Mouse (Mus musculus): ENCODE data around the gene Znhit1. TPM values are rescaled to one million over a fixed set of nuclear protein-coding genes. Genes with fewer than 3 reads are reported as not detected.

Znhit1 gene
- polyA plus RNA-seq, 1 experiment from 2014 or later: 83.5 TPM

DNA sequence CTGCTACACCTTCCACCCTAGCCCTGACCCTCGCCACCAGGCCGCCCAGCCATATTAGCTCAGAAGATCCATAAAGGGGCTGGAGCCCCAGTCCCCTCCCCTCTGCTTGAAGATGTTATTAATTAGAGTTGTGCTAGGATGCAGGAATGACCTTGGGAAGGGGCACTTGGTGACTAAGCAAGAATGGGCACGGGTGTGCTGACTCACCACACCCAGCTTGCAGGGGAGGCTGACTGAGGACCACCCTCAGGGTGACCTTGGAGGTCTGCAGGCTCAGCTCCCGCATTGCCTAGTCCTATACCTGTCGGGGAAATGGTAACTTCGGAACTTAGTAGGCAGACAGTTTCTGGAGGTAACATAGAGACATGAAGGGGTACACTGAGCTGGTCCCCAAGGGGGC is 53.9 kb downstream of the Znhit1 start:
- no peak overlapping the region for H3K4me3 ChIP-seq (ENCODE audit: control insufficient read depth in 1 of 2, insufficient read depth in 1 of 2, low read depth in 1 of 2, low read length in 2 of 2)
- H3K27ac ChIP-seq (replicated peaks in 1 of 2; ENCODE audit: control insufficient read depth in 1 of 2, insufficient read depth in 1 of 2, low read depth in 2 of 2, low read length in 2 of 2): no peak overlapping the region
- no peaks in the 10 kb centered on the region for H3K9me3 ChIP-seq (ENCODE audit: control insufficient read depth, low read length)
- H3K36me3 ChIP-seq (ENCODE audit: control insufficient read depth, insufficient read depth, low read length): no peaks in the 10 kb centered on the region
- no peaks in the 10 kb centered on the region for H3K27me3 ChIP-seq (ENCODE audit: control insufficient read depth, insufficient read depth, low read length)
- WGBS: 82% methylated on average over 6 of the region's 6 CpGs
- ATAC-seq (ENCODE audit: insufficient number of reproducible peaks, insufficient read depth, low FRiP score, low read depth): no peak
- no peak overlapping the region for H3K9ac ChIP-seq (ENCODE audit: low read length)
- no peak overlapping the region for H3K4me2 ChIP-seq (ENCODE audit: low read length)
- no peaks in the 10 kb centered on the region; a peak in 1 of 4 replicates for H3K4me1 ChIP-seq (ENCODE audit: control insufficient read depth in 2 of 2, insufficient read depth in 2 of 2, low read length in 2 of 2)

DNA sequence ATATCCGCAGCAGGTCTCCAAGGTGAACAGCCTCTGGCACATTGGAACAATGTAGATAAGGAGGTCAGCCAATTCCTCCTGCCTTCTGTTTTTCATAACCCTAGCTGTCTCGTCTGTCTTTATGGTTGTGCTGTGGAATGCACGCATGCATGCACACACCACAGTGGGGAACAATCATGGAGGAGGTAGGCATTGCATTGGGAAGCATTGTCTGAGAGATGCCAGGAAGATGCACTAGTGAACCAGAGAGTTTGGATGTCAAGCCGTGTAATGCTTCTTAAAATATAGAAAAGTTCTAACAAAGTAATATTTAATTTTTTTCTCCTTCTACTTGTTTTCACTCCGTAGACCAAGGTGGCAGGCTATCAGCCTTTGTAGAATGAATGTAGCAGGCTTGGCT is 54.9 kb downstream of the Znhit1 start:
- no peak overlapping the region for H3K27ac ChIP-seq (replicated peaks in 1 of 2; ENCODE audit: control insufficient read depth in 1 of 2, insufficient read depth in 1 of 2, low read depth in 2 of 2, low read length in 2 of 2)
- H3K9ac ChIP-seq (ENCODE audit: low read length): no peak overlapping the region
- H3K4me1 ChIP-seq (ENCODE audit: control insufficient read depth in 2 of 2, insufficient read depth in 2 of 2, low read length in 2 of 2): no peaks in the 10 kb centered on the region; a peak in 1 of 4 replicates
- H3K27me3 ChIP-seq (ENCODE audit: control insufficient read depth, insufficient read depth, low read length): no peaks in the 10 kb centered on the region
- no peak overlapping the region for H3K4me3 ChIP-seq (ENCODE audit: control insufficient read depth in 1 of 2, insufficient read depth in 1 of 2, low read depth in 1 of 2, low read length in 2 of 2)
- ATAC-seq (ENCODE audit: insufficient number of reproducible peaks, insufficient read depth, low FRiP score, low read depth): no peak
- no peaks in the 10 kb centered on the region for H3K36me3 ChIP-seq (ENCODE audit: control insufficient read depth, insufficient read depth, low read length)
- no peaks in the 10 kb centered on the region for H3K9me3 ChIP-seq (ENCODE audit: control insufficient read depth, low read length)
- H3K4me2 ChIP-seq (ENCODE audit: low read length): no peak overlapping the region
- WGBS: 67% methylated on average over 5 of the region's 5 CpGs

MicroRNA genes within 50 kb of the gene (microRNA counts, 519-probe panel; counts per million panel counts)
- microRNA mmu-miR-702: 322 counts per million, percentile 70 among the panel's probes with 10 or more counts

Small RNAs within 50 kb of the gene (microRNA-seq; reads per million reads assigned to microRNA genes)
- 29.9 reads per million, percentile 36 among the genes with 10 or more reads in this experiment for gene Mir702

Other genes with a start within 250 kb of the Znhit1 start
- 7.8 and 14.2 TPM in 2 replicates for gene Col26a1, start 104.8 kb downstream of the Znhit1 start, polyA plus RNA-seq (2014; fragmentation: Nextera tagmentation; extraction: Ambion mirVana)
- 37.5 and 45.9 TPM in 2 replicates for gene Ift22, start 79.9 kb downstream of the Znhit1 start, polyA plus RNA-seq (2014; fragmentation: Nextera tagmentation; extraction: Ambion mirVana)
- 284 and 314 TPM in 2 replicates for gene Fis1, start 34.7 kb downstream of the Znhit1 start, polyA plus RNA-seq (2014; fragmentation: Nextera tagmentation; extraction: Ambion mirVana)
- gene Cldn15, start 21.4 kb downstream of the Znhit1 start, polyA plus RNA-seq (2014; fragmentation: Nextera tagmentation; extraction: Ambion mirVana): 5.3 TPM in 2 replicates
- gene Plod3, start 1.0 kb downstream of the Znhit1 start, polyA plus RNA-seq (2014; fragmentation: Nextera tagmentation; extraction: Ambion mirVana): 36.7 and 38.3 TPM in 2 replicates
- 0.09 TPM in 1 of 2 replicates, not detected in the other for gene Vgf, start 38.4 kb upstream of the Znhit1 start, polyA plus RNA-seq (2014; fragmentation: Nextera tagmentation; extraction: Ambion mirVana)
- gene Ap1s1, start 58.1 kb upstream of the Znhit1 start, polyA plus RNA-seq (2014; fragmentation: Nextera tagmentation; extraction: Ambion mirVana): 117 and 120 TPM in 2 replicates
- gene Serpine1, start 84.2 kb upstream of the Znhit1 start, polyA plus RNA-seq (2014; fragmentation: Nextera tagmentation; extraction: Ambion mirVana): 0.93 and 1.0 TPM in 2 replicates
- 8.1 and 8.4 TPM in 2 replicates for gene Trim56, start 128.2 kb upstream of the Znhit1 start, polyA plus RNA-seq (2014; fragmentation: Nextera tagmentation; extraction: Ambion mirVana)
- gene Muc3, start 161.3 kb upstream of the Znhit1 start, polyA plus RNA-seq (2014; fragmentation: Nextera tagmentation; extraction: Ambion mirVana): not detected in 2 replicates
- gene Muc3a, start 224.4 kb upstream of the Znhit1 start, polyA plus RNA-seq (2014; fragmentation: Nextera tagmentation; extraction: Ambion mirVana): not detected in 2 replicates